Mouse (Mus musculus): ENCODE measurements around the gene Trim80. TPM values are rescaled to one million over a fixed set of nuclear protein-coding genes. Genes with fewer than 3 reads are reported as not detected.
"Not testable (repeated sequence)": the region's sequence is repeated elsewhere in the genome, so short reads cannot be mapped to it uniquely, and the experiment has no call there.

Gene Trim80
- total RNA-seq, 2 experiments from 2014 or later = 0.18 TPM; not detected in 1

- peak; percentile 75 to 80 for DNase-seq (ENCODE audit: low spot score in 2 of 2)
These were observed 12.6 kb upstream of the Trim80 start for GRCm38 (mm10) chr11:115427482-115428331.

- DNase-seq (ENCODE audit: low spot score in 2 of 2) = no peak
These were observed 11.0 kb upstream of the Trim80 start for GRCm38 (mm10) chr11:115429307-115429706.

- no peak for DNase-seq (ENCODE audit: low spot score in 2 of 2)
These were observed 9.8 kb upstream of the Trim80 start for GRCm38 (mm10) chr11:115430561-115430960.

- DNase-seq (ENCODE audit: low spot score in 2 of 2) = no peak
These were observed 7.5 kb upstream of the Trim80 start for GRCm38 (mm10) chr11:115432814-115433213.

- DNase-seq (ENCODE audit: low spot score in 2 of 2) = no peak
These were observed 7.0 kb upstream of the Trim80 start for GRCm38 (mm10) chr11:115433342-115433741.

GRCm38 (mm10) chr11:115435596-115436337, 4.6 kb upstream of the Trim80 start:
- peak; percentile 41 to 58 for DNase-seq (ENCODE audit: low spot score in 2 of 2)

GRCm38 (mm10) chr11:115437571-115438122, 2.7 kb upstream of the Trim80 start:
- no peak for DNase-seq (ENCODE audit: low spot score in 2 of 2)

GRCm38 (mm10) chr11:115439326-115439725, 1.0 kb upstream of the Trim80 start:
- no peak for DNase-seq (ENCODE audit: low spot score in 2 of 2)

GRCm38 (mm10) chr11:115441417-115441816, 1.1 kb downstream of the Trim80 start:
- no peak for DNase-seq (ENCODE audit: low spot score in 2 of 2)

- no peak for DNase-seq (ENCODE audit: low spot score in 2 of 2)
These were observed 6.6 kb downstream of the Trim80 start for GRCm38 (mm10) chr11:115446906-115447305.

- DNase-seq (ENCODE audit: low spot score in 2 of 2) = no peak
These were observed 7.1 kb downstream of the Trim80 start for GRCm38 (mm10) chr11:115447321-115447885.

- DNase-seq (ENCODE audit: low spot score in 2 of 2) = no peak
These were observed 7.7 kb downstream of the Trim80 start for GRCm38 (mm10) chr11:115448075-115448474.

- no peak for DNase-seq (ENCODE audit: low spot score in 2 of 2)
These were observed 8.7 kb downstream of the Trim80 start for GRCm38 (mm10) chr11:115448998-115449397.

GRCm38 (mm10) chr11:115450176-115450575, 9.8 kb downstream of the Trim80 start:
- DNase-seq (ENCODE audit: low spot score in 2 of 2) = no peak

GRCm38 (mm10) chr11:115451781-115452241, 11.5 kb downstream of the Trim80 start:
- DNase-seq (ENCODE audit: low spot score in 2 of 2) = no peak

GRCm38 (mm10) chr11:115452281-115452860, 12.0 kb downstream of the Trim80 start:
- no peak for DNase-seq (ENCODE audit: low spot score in 2 of 2)

- DNase-seq (ENCODE audit: low spot score in 2 of 2) = no peak
These were observed 13.0 kb downstream of the Trim80 start for GRCm38 (mm10) chr11:115453306-115453705.

- not testable (repeated sequence) for DNase-seq (ENCODE audit: low spot score in 2 of 2)
These were observed 14.5 kb downstream of the Trim80 start for GRCm38 (mm10) chr11:115454822-115455221.

GRCm38 (mm10) chr11:115455619-115456018, 15.3 kb downstream of the Trim80 start:
- DNase-seq (ENCODE audit: low spot score in 2 of 2) = no peak

- DNase-seq (ENCODE audit: low spot score in 2 of 2) = no peak
These were observed 15.8 kb downstream of the Trim80 start for GRCm38 (mm10) chr11:115456182-115456581.

- no peak for DNase-seq (ENCODE audit: low spot score in 2 of 2)
These were observed 17.1 kb downstream of the Trim80 start for GRCm38 (mm10) chr11:115457405-115457804.
